Mouse (Mus musculus): Measurements from ENCODE around the gene Ccdc47. TPM values are rescaled to one million over a fixed set of nuclear protein-coding genes. Genes with fewer than 3 reads are reported as not detected.

The Ccdc47 gene
- polyA plus RNA-seq (2012; fragmentation: generic; extraction: Trizol) = 16.6 TPM
- long read RNA-seq, experiment 1, full-length matches to known transcripts = 44 of 50 reads
- long read RNA-seq, experiment 1, partial matches to known transcripts = 5 of 50 reads
- long read RNA-seq, experiment 1, other reads (novel, unspliced or antisense) = 1 of 50 reads
- long read RNA-seq, experiment 2, full-length matches to known transcripts = 446 of 511 reads
- long read RNA-seq, experiment 2, partial matches to known transcripts = 48 of 511 reads
- long read RNA-seq, experiment 2, other reads (novel, unspliced or antisense) = 17 of 511 reads

- TF ChIP-seq FOSL1 (IDR thresholded peaks at IDR 0.05; ENCODE audit: insufficient read depth, low read length, poor library complexity, severe bottlenecking) = no peak
- no peak for TF ChIP-seq MYOD1 (IDR thresholded peaks at IDR 0.05; ENCODE audit: control insufficient read depth, insufficient read length, low read depth)
- peak; percentile 96 for TF ChIP-seq MAX (IDR thresholded peaks at IDR 0.05)
- peak; percentile 94 for TF ChIP-seq CEBPB (IDR thresholded peaks at IDR 0.05; ENCODE audit: low read depth)
- peak within 1 kb of the TSS; percentile 94 for H3ac ChIP-seq (ENCODE audit: control insufficient read depth, insufficient read length, low read depth)
Observed at GRCm38 (mm10) chr11:106215927-106216729, at the start of gene Ccdc47. Gene Ccdc47 (minus strand): TSS chr11:106216344.

DNA sequence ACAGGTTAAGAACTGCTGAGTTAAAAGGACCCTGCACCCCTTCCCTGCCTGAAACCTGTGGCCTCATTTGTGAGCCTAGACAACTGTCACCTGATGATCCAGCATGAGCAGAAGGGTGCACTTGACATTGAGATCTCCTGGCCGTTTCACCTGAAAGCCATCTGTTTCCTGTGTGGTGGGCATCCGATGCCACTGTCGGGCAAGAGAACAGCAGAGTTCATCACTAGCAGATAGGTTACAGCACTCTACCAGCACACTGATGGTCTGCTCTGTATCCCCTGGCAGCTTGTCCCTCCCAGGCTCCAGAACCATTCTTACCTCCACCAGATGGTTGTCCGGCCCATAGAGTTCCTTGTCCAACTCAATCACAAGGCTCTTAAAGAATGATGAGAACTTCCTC lies 49.4 kb upstream of the Ccdc47 start:
- H3K36me3 ChIP-seq (ENCODE audit: control insufficient read depth, insufficient read depth) = peaks cover 72% of the 10 kb centered on the region
- no peak for TF ChIP-seq USF1 (IDR thresholded peaks at IDR 0.05; ENCODE audit: low read depth)
- TF ChIP-seq CTCF (IDR thresholded peaks at IDR 0.05; ENCODE audit: control insufficient read depth, insufficient read depth, insufficient read length) = no peak
- TF ChIP-seq MYOD1 (IDR thresholded peaks at IDR 0.05; ENCODE audit: control insufficient read depth, insufficient read length, low read depth) = no peak
- no peak for TF ChIP-seq FOSL1 (IDR thresholded peaks at IDR 0.05; ENCODE audit: insufficient read depth, low read length, poor library complexity, severe bottlenecking)
- TF ChIP-seq CEBPB (IDR thresholded peaks at IDR 0.05; ENCODE audit: low read depth) = no peak
- no peak for TF ChIP-seq MYOG (IDR thresholded peaks at IDR 0.05; ENCODE audit: control insufficient read depth, extremely low read depth, insufficient read length)
- no peak for TF ChIP-seq MAX (IDR thresholded peaks at IDR 0.05)
- H3ac ChIP-seq (ENCODE audit: control insufficient read depth, insufficient read length, low read depth) = no peak overlapping the region
- peaks cover 45% of the 10 kb centered on the region for H3K79me2 ChIP-seq (ENCODE audit: control insufficient read depth, insufficient read depth)
- H3K27me3 ChIP-seq (ENCODE audit: control insufficient read depth, insufficient read depth, insufficient read length) = no peaks in the 10 kb centered on the region
- H3K4me3 ChIP-seq (ENCODE audit: insufficient read depth, poor library complexity, severe bottlenecking) = no peak overlapping the region
- H3K79me3 ChIP-seq (ENCODE audit: low read depth) = peaks cover 24% of the 10 kb centered on the region

More at GRCm38 (mm10) chr11:106215927-106216729, at the start of gene Ccdc47:
- Histone ChIP-seq H3K79me3 (ENCODE audit: low read depth) (peaks cover 77% of the 10 kb centered on the region), H3K4me3 (ENCODE audit: insufficient read depth, poor library complexity, severe bottlenecking) (peak within 1 kb of the TSS; percentile 99), H3K36me3 (ENCODE audit: control insufficient read depth, insufficient read depth) (peaks cover 34% of the 10 kb centered on the region), H3K27me3 (ENCODE audit: control insufficient read depth, insufficient read depth, insufficient read length) (no peaks in the 10 kb centered on the region), H3K79me2 (ENCODE audit: control insufficient read depth, insufficient read depth) (peaks cover 97% of the 10 kb centered on the region)

GRCm38 (mm10) chr11:106264988-106265387 lies 48.8 kb upstream of the Ccdc47 start:
- Histone ChIP-seq H3ac (ENCODE audit: control insufficient read depth, insufficient read length, low read depth) (no peak overlapping the region), H3K79me3 (ENCODE audit: low read depth) (peaks cover 23% of the 10 kb centered on the region), H3K27me3 (ENCODE audit: control insufficient read depth, insufficient read depth, insufficient read length) (no peaks in the 10 kb centered on the region), H3K79me2 (ENCODE audit: control insufficient read depth, insufficient read depth) (peaks cover 45% of the 10 kb centered on the region), H3K4me3 (ENCODE audit: insufficient read depth, poor library complexity, severe bottlenecking) (no peak overlapping the region), H3K36me3 (ENCODE audit: control insufficient read depth, insufficient read depth) (peaks cover 74% of the 10 kb centered on the region)
- no peak for TF ChIP-seq MYOD1 (IDR thresholded peaks at IDR 0.05; ENCODE audit: control insufficient read depth, insufficient read length, low read depth)
- no peak for TF ChIP-seq CTCF (IDR thresholded peaks at IDR 0.05; ENCODE audit: control insufficient read depth, insufficient read depth, insufficient read length)
- TF ChIP-seq CEBPB (IDR thresholded peaks at IDR 0.05; ENCODE audit: low read depth) = no peak
- no peak for TF ChIP-seq USF1 (IDR thresholded peaks at IDR 0.05; ENCODE audit: low read depth)
- TF ChIP-seq MAX (IDR thresholded peaks at IDR 0.05) = no peak

DNA sequence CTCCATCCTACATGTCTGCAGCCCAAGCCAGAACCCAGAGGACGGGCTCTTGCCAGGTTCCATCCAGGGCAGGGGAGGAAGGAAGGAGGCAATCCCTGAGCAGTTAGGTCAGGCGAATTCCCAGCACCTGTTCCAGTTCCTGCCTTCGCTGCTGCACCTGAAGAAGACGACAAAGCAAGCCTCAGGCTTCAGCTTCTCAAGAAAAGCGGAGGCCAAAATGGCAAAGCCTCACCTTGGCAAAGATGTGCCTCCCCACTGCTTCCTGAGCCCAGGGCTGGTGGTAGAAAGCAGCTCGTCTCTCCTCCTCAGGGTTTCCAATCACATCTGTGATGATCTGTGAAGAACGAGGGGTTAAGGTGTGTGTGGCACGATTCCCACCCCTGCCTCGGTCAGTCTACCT lies 47.8 kb upstream of the Ccdc47 start:
- Histone ChIP-seq H3ac (ENCODE audit: control insufficient read depth, insufficient read length, low read depth) (no peak overlapping the region), H3K36me3 (ENCODE audit: control insufficient read depth, insufficient read depth) (peaks cover 80% of the 10 kb centered on the region), H3K79me2 (ENCODE audit: control insufficient read depth, insufficient read depth) (peaks cover 42% of the 10 kb centered on the region), H3K79me3 (ENCODE audit: low read depth) (peaks cover 24% of the 10 kb centered on the region), H3K4me3 (ENCODE audit: insufficient read depth, poor library complexity, severe bottlenecking) (no peak overlapping the region), H3K27me3 (ENCODE audit: control insufficient read depth, insufficient read depth, insufficient read length) (no peaks in the 10 kb centered on the region)
- TF ChIP-seq MAX (IDR thresholded peaks at IDR 0.05) = no peak
- TF ChIP-seq MYOD1 (IDR thresholded peaks at IDR 0.05; ENCODE audit: control insufficient read depth, insufficient read length, low read depth) = no peak
- TF ChIP-seq FOSL1 (IDR thresholded peaks at IDR 0.05; ENCODE audit: insufficient read depth, low read length, poor library complexity, severe bottlenecking) = no peak

GRCm38 (mm10) chr11:106260826-106261450 lies 44.8 kb upstream of the Ccdc47 start:
- Histone ChIP-seq H3K4me3 (ENCODE audit: insufficient read depth, poor library complexity, severe bottlenecking) (no peak overlapping the region), H3ac (ENCODE audit: control insufficient read depth, insufficient read length, low read depth) (no peak overlapping the region), H3K36me3 (ENCODE audit: control insufficient read depth, insufficient read depth) (peaks cover 81% of the 10 kb centered on the region), H3K79me3 (ENCODE audit: low read depth) (peaks cover 45% of the 10 kb centered on the region), H3K79me2 (ENCODE audit: control insufficient read depth, insufficient read depth) (peaks cover 56% of the 10 kb centered on the region), H3K27me3 (ENCODE audit: control insufficient read depth, insufficient read depth, insufficient read length) (no peaks in the 10 kb centered on the region)
- TF ChIP-seq MYOG (IDR thresholded peaks at IDR 0.05; ENCODE audit: control insufficient read depth, extremely low read depth, insufficient read length) = no peak
- no peak for TF ChIP-seq MYOD1 (IDR thresholded peaks at IDR 0.05; ENCODE audit: control insufficient read depth, insufficient read length, low read depth)
- TF ChIP-seq CTCF (IDR thresholded peaks at IDR 0.05; ENCODE audit: control insufficient read depth, insufficient read depth, insufficient read length) = no peak
- no peak for TF ChIP-seq USF1 (IDR thresholded peaks at IDR 0.05; ENCODE audit: low read depth)
- TF ChIP-seq MAX (IDR thresholded peaks at IDR 0.05) = no peak
- no peak for TF ChIP-seq FOSL1 (IDR thresholded peaks at IDR 0.05; ENCODE audit: insufficient read depth, low read length, poor library complexity, severe bottlenecking)
- TF ChIP-seq CEBPB (IDR thresholded peaks at IDR 0.05; ENCODE audit: low read depth) = no peak
